Mouse (Mus musculus): Measurements from ENCODE around the gene Mb. TPM values are rescaled to one million over a fixed set of nuclear protein-coding genes. Genes with fewer than 3 reads are reported as not detected.

The Mb gene
- total and polyA plus RNA-seq, 2 experiments from 2014 or later: 0.66 to 0.69 TPM

- no peak overlapping the region for H3K9ac ChIP-seq (replicated peaks; ENCODE audit: low read length, poor library complexity, severe bottlenecking)
Measured at GRCm38 (mm10) chr15:77037278-77038161, 12.9 kb downstream of the Mb start.

GRCm38 (mm10) chr15:77036989-77037277 is 13.5 kb downstream of the Mb start:
- no peak overlapping the region for H3K4me2 ChIP-seq (ENCODE audit: low read depth, low read length, poor library complexity, severe bottlenecking)
- no peaks in the 10 kb centered on the region for H3K4me1 ChIP-seq (ENCODE audit: insufficient read depth, low read length)
- no peak for TF ChIP-seq CTCF (IDR thresholded peaks at IDR 0.05)
- H3K27me3 ChIP-seq (ENCODE audit: insufficient read depth, low read length): no peaks in the 10 kb centered on the region
- H3K9ac ChIP-seq (replicated peaks; ENCODE audit: low read length, poor library complexity, severe bottlenecking): no peak overlapping the region
- H3K36me3 ChIP-seq (ENCODE audit: insufficient read depth, low read length): no peaks in the 10 kb centered on the region
- peak overlapping the region; percentile 62 for H3K27ac ChIP-seq (ENCODE audit: low read depth, low read length)
- DNase-seq (ENCODE audit: low spot score) (no peak), ATAC-seq (ENCODE audit: low FRiP score) (no peak)
- WGBS: 29% methylated on average over 2 of the region's 2 CpGs
- H3K9me3 ChIP-seq (ENCODE audit: low read length): no peaks in the 10 kb centered on the region
- H3K4me3 ChIP-seq (ENCODE audit: low read depth, low read length): no peak overlapping the region

More at GRCm38 (mm10) chr15:77037278-77038161, 12.9 kb downstream of the Mb start:
- no peaks in the 10 kb centered on the region for H3K4me1 ChIP-seq (ENCODE audit: insufficient read depth, low read length)
- H3K4me3 ChIP-seq (ENCODE audit: low read depth, low read length): no peak overlapping the region
- no peaks in the 10 kb centered on the region for H3K36me3 ChIP-seq (ENCODE audit: insufficient read depth, low read length)
- ATAC-seq (ENCODE audit: low FRiP score) (peak; percentile 69), DNase-seq (ENCODE audit: low spot score) (peak; percentile 73)
- no peaks in the 10 kb centered on the region for H3K27me3 ChIP-seq (ENCODE audit: insufficient read depth, low read length)
- WGBS: 28% methylated on average over 11 of the region's 11 CpGs
- peak overlapping the region; percentile 62 for H3K27ac ChIP-seq (ENCODE audit: low read depth, low read length)
- no peaks in the 10 kb centered on the region for H3K9me3 ChIP-seq (ENCODE audit: low read length)
- TF ChIP-seq CTCF (IDR thresholded peaks at IDR 0.05): no peak
- H3K4me2 ChIP-seq (ENCODE audit: low read depth, low read length, poor library complexity, severe bottlenecking): no peak overlapping the region

- H3K4me2 ChIP-seq (ENCODE audit: low read depth, low read length, poor library complexity, severe bottlenecking): no peak overlapping the region
- DNase-seq (ENCODE audit: low spot score) (peak; percentile 64), ATAC-seq (ENCODE audit: low FRiP score) (peak; percentile 61)
- H3K27ac ChIP-seq (ENCODE audit: low read depth, low read length): peak overlapping the region; percentile 62
- no peak for TF ChIP-seq CTCF (IDR thresholded peaks at IDR 0.05)
- H3K36me3 ChIP-seq (ENCODE audit: insufficient read depth, low read length): no peaks in the 10 kb centered on the region
- 76% methylated on average over 11 of the region's 11 CpGs for WGBS
- H3K27me3 ChIP-seq (ENCODE audit: insufficient read depth, low read length): no peaks in the 10 kb centered on the region
- H3K4me3 ChIP-seq (ENCODE audit: low read depth, low read length): no peak overlapping the region
- no peaks in the 10 kb centered on the region for H3K9me3 ChIP-seq (ENCODE audit: low read length)
- H3K4me1 ChIP-seq (ENCODE audit: insufficient read depth, low read length): no peaks in the 10 kb centered on the region
- no peak overlapping the region for H3K9ac ChIP-seq (replicated peaks; ENCODE audit: low read length, poor library complexity, severe bottlenecking)
Measured at GRCm38 (mm10) chr15:77036320-77036988, 14.0 kb downstream of the Mb start.

- WGBS: 86% methylated on average over 3 of the region's 3 CpGs
- H3K4me2 ChIP-seq (ENCODE audit: low read depth, low read length, poor library complexity, severe bottlenecking): no peak overlapping the region
- H3K27ac ChIP-seq (ENCODE audit: low read depth, low read length): no peak overlapping the region
- H3K4me3 ChIP-seq (ENCODE audit: low read depth, low read length): no peak overlapping the region
- H3K4me1 ChIP-seq (ENCODE audit: insufficient read depth, low read length): no peaks in the 10 kb centered on the region
- DNase-seq (ENCODE audit: low spot score) (no peak), ATAC-seq (ENCODE audit: low FRiP score) (no peak)
- no peaks in the 10 kb centered on the region for H3K9me3 ChIP-seq (ENCODE audit: low read length)
- no peaks in the 10 kb centered on the region for H3K27me3 ChIP-seq (ENCODE audit: insufficient read depth, low read length)
- TF ChIP-seq CTCF (IDR thresholded peaks at IDR 0.05): no peak
- no peaks in the 10 kb centered on the region for H3K36me3 ChIP-seq (ENCODE audit: insufficient read depth, low read length)
- no peak overlapping the region for H3K9ac ChIP-seq (replicated peaks; ENCODE audit: low read length, poor library complexity, severe bottlenecking)
Measured at GRCm38 (mm10) chr15:77035643-77036042, 14.8 kb downstream of the Mb start.

- Histone ChIP-seq H3K36me3 (ENCODE audit: insufficient read depth, low read length) (no peaks in the 10 kb centered on the region), H3K9me3 (ENCODE audit: low read length) (no peaks in the 10 kb centered on the region), H3K4me1 (ENCODE audit: insufficient read depth, low read length) (no peaks in the 10 kb centered on the region), H3K4me2 (ENCODE audit: low read depth, low read length, poor library complexity, severe bottlenecking) (no peak overlapping the region), H3K27ac (ENCODE audit: low read depth, low read length) (no peak overlapping the region), H3K9ac (replicated peaks; ENCODE audit: low read length, poor library complexity, severe bottlenecking) (no peak overlapping the region), H3K4me3 (ENCODE audit: low read depth, low read length) (no peak overlapping the region), H3K27me3 (ENCODE audit: insufficient read depth, low read length) (no peaks in the 10 kb centered on the region)
- DNase-seq (ENCODE audit: low spot score): no peak
- no peak for ATAC-seq (ENCODE audit: low FRiP score)
- 73% methylated on average over 6 of the region's 6 CpGs for WGBS
- no peak for TF ChIP-seq CTCF (IDR thresholded peaks at IDR 0.05)
Measured at GRCm38 (mm10) chr15:77034526-77034925, 15.9 kb downstream of the Mb start.

GRCm38 (mm10) chr15:77031271-77031670 is 19.2 kb downstream of the Mb start:
- Histone ChIP-seq H3K27ac (ENCODE audit: low read depth, low read length) (no peak overlapping the region), H3K4me2 (ENCODE audit: low read depth, low read length, poor library complexity, severe bottlenecking) (no peak overlapping the region), H3K4me1 (ENCODE audit: insufficient read depth, low read length) (no peaks in the 10 kb centered on the region), H3K9ac (replicated peaks; ENCODE audit: low read length, poor library complexity, severe bottlenecking) (no peak overlapping the region), H3K4me3 (ENCODE audit: low read depth, low read length) (no peak overlapping the region), H3K27me3 (ENCODE audit: insufficient read depth, low read length) (no peaks in the 10 kb centered on the region), H3K36me3 (ENCODE audit: insufficient read depth, low read length) (no peaks in the 10 kb centered on the region), H3K9me3 (ENCODE audit: low read length) (no peaks in the 10 kb centered on the region)
- ATAC-seq (ENCODE audit: low FRiP score): no peak
- 52% methylated on average over 3 of the region's 3 CpGs for WGBS
- DNase-seq (ENCODE audit: low spot score): no peak
- no peak for TF ChIP-seq CTCF (IDR thresholded peaks at IDR 0.05)

All from midbrain, postnatal 0 days (tissue).